Mouse (Mus musculus) limb, embryonic 14.5 days (tissue): ENCODE measurements at regions not wholly inside any gene's neighbourhood (a gene's known extent, or its start where the extent isn't known, plus 50 kb on each side); places are given as distances from the start of the nearest gene placed in this dataset.
A peak's percentile ranks its signal among the peaks of the same experiment; 100 is the strongest.

Experiments
- ATAC-seq: fragments of 200-750 bp; cut with Nextera tagmentation; 2 replicates; pipeline ENCODE4 v1.8.0; 2017; ENCODE audit warnings: low read depth, moderate number of reproducible peaks, moderate TSS enrichment; ENCODE audit not compliant: low FRiP score
- DNase-seq: peaks from one replicate; pipeline ENCODE4 v3.0.0-alpha.2; 2015; ENCODE audit warnings: low spot score
- H3K27ac ChIP-seq: fragments of 300-500 bp; sonication (generic); replicated peaks from 2 replicates; pipeline ENCODE4 v1.5.1; 2014; ENCODE audit warnings: low read depth, mild to moderate bottlenecking, low read length, moderate library complexity, mixed read lengths
- H3K27me3 ChIP-seq: fragments of 300-500 bp; sonication (generic); 2 replicates; pipeline ENCODE4 v1.6.1; 2014; ENCODE audit warnings: low read length, mixed read lengths; ENCODE audit not compliant: control insufficient read depth, insufficient read depth
- H3K36me3 ChIP-seq: fragments of 300-500 bp; sonication (generic); 2 replicates; pipeline ENCODE4 v1.6.1; 2014; ENCODE audit warnings: mild to moderate bottlenecking, low read length, moderate library complexity, mixed read lengths; ENCODE audit not compliant: control insufficient read depth, insufficient read depth
- H3K4me1 ChIP-seq: fragments of 300-500 bp; sonication (generic); 2 replicates; pipeline ENCODE4 v1.6.1; 2014; ENCODE audit warnings: antibody characterized with exemption, low read length, mixed read lengths; ENCODE audit not compliant: control insufficient read depth, insufficient read depth
- H3K4me2 ChIP-seq: fragments of 300-500 bp; sonication (generic); replicated peaks from 2 replicates; pipeline ENCODE4 v1.6.1; 2014; ENCODE audit warnings: low read depth, mild to moderate bottlenecking, low read length, moderate library complexity; ENCODE audit not compliant: severe bottlenecking
- H3K4me3 ChIP-seq: fragments of 300-500 bp; sonication (generic); replicated peaks from 2 replicates; pipeline ENCODE4 v1.5.1; 2014; ENCODE audit warnings: low read length
- H3K9ac ChIP-seq: fragments of 300-500 bp; sonication (generic); 2 replicates; pipeline ENCODE4 v1.6.1; 2014; ENCODE audit warnings: mild to moderate bottlenecking, low read depth, low read length, moderate library complexity; ENCODE audit not compliant: severe bottlenecking
- H3K9me3 ChIP-seq: fragments of 300-500 bp; sonication (generic); 2 replicates; pipeline ENCODE4 v1.6.1; 2016; ENCODE audit warnings: low read length; ENCODE audit not compliant: control insufficient read depth
- POLR2A ChIP-seq: fragments of 200-500 bp; IDR thresholded peaks from 2 replicates; pipeline ENCODE4 v1.8.0; 2012; ENCODE audit warnings: inconsistent platforms, mild to moderate bottlenecking, moderate library complexity, borderline replicate concordance; ENCODE audit not compliant: insufficient read depth, insufficient read length; ENCODE audit errors: extremely low read depth
- WGBS: fragments of 180-500 bp; shearing (Covaris S2); extraction: QIAGEN DNeasy Blood & Tissue Kit; methylation state at CpG from one replicate; pipeline ENCODE4 v1.1.7; 2014; 5-methylcytosine and 5-hydroxymethylcytosine counted together

GRCm38 (mm10) chr15:10814195-10814594 lies 99.8 kb upstream of the Rai14 start:
- no peak overlapping the region for H3K9ac ChIP-seq
- no peaks in the 10 kb centered on the region for H3K36me3 ChIP-seq
- DNase-seq (no peak), ATAC-seq (no peak)
- 85% methylated on average over 2 of the region's 2 CpGs for WGBS
- H3K4me3 ChIP-seq, result no peak overlapping the region
- H3K27ac ChIP-seq, result no peak overlapping the region
- H3K27me3 ChIP-seq, result no peaks in the 10 kb centered on the region
- no peak for TF ChIP-seq POLR2A
- H3K4me2 ChIP-seq, result no peak overlapping the region
- H3K4me1 ChIP-seq, result peaks cover 19% of the 10 kb centered on the region
- H3K9me3 ChIP-seq, result no peaks in the 10 kb centered on the region

GRCm38 (mm10) chr15:10814709-10815108 lies 100.3 kb upstream of the Rai14 start:
- ATAC-seq, result no peak
- Histone ChIP-seq H3K9me3 (no peaks in the 10 kb centered on the region), H3K4me1 (peaks cover 19% of the 10 kb centered on the region), H3K27me3 (no peaks in the 10 kb centered on the region), H3K4me3 (no peak overlapping the region), H3K9ac (no peak overlapping the region), H3K27ac (no peak overlapping the region), H3K36me3 (no peaks in the 10 kb centered on the region), H3K4me2 (no peak overlapping the region)
- no peak for TF ChIP-seq POLR2A
- no peak for DNase-seq
- WGBS, result 59% methylated on average over 7 of the region's 7 CpGs

- peaks cover 19% of the 10 kb centered on the region for H3K4me1 ChIP-seq
- no peak overlapping the region for H3K9ac ChIP-seq
- ATAC-seq (no peak), DNase-seq (no peak)
- WGBS, result 82% methylated on average over 3 of the region's 3 CpGs
- no peaks in the 10 kb centered on the region for H3K36me3 ChIP-seq
- H3K27me3 ChIP-seq, result no peaks in the 10 kb centered on the region
- no peak overlapping the region for H3K4me2 ChIP-seq
- no peak overlapping the region for H3K4me3 ChIP-seq
- no peak overlapping the region for H3K27ac ChIP-seq
- no peaks in the 10 kb centered on the region for H3K9me3 ChIP-seq
- TF ChIP-seq POLR2A, result no peak
These were observed 101.8 kb upstream of the Rai14 start for GRCm38 (mm10) chr15:10816213-10816621.

- peak; percentile 68 for ATAC-seq
These were observed 103.8 kb upstream of the Rai14 start for GRCm38 (mm10) chr15:10818216-10818615.

GRCm38 (mm10) chr15:10818706-10819105 lies 104.3 kb upstream of the Rai14 start:
- no peak for TF ChIP-seq POLR2A
- H3K4me3 ChIP-seq, result no peak overlapping the region
- peak overlapping the region; percentile 61 for H3K27ac ChIP-seq
- H3K9me3 ChIP-seq, result no peaks in the 10 kb centered on the region
- peaks cover 19% of the 10 kb centered on the region for H3K4me1 ChIP-seq
- no peaks in the 10 kb centered on the region for H3K27me3 ChIP-seq
- no peaks in the 10 kb centered on the region for H3K36me3 ChIP-seq
- H3K4me2 ChIP-seq, result no peak overlapping the region
- DNase-seq (no peak), ATAC-seq (no peak)
- WGBS, result 80% methylated on average over 1 of the region's 1 CpGs
- H3K9ac ChIP-seq, result no peak overlapping the region

More at GRCm38 (mm10) chr15:10818216-10818615, 103.8 kb upstream of the Rai14 start:
- Histone ChIP-seq H3K4me1 (peaks cover 19% of the 10 kb centered on the region), H3K36me3 (no peaks in the 10 kb centered on the region), H3K4me3 (no peak overlapping the region), H3K9me3 (no peaks in the 10 kb centered on the region), H3K4me2 (no peak overlapping the region), H3K27ac (peak overlapping the region; percentile 63), H3K9ac (no peak overlapping the region), H3K27me3 (no peaks in the 10 kb centered on the region)
- TF ChIP-seq POLR2A, result no peak
- DNase-seq, result peak; percentile 80
- WGBS, result 40% methylated on average over 6 of the region's 6 CpGs

GRCm38 (mm10) chr15:10823933-10824332 lies 109.5 kb upstream of the Rai14 start:
- no peak for DNase-seq
- WGBS, result 69% methylated on average over 5 of the region's 5 CpGs
- Histone ChIP-seq H3K9ac (no peak overlapping the region), H3K36me3 (no peaks in the 10 kb centered on the region), H3K4me2 (no peak overlapping the region), H3K9me3 (no peaks in the 10 kb centered on the region), H3K4me1 (peaks cover under 1% of the 10 kb centered on the region; the same call in 1 of the 2 replicates), H3K27me3 (no peaks in the 10 kb centered on the region), H3K27ac (no peak overlapping the region), H3K4me3 (no peak overlapping the region)
- ATAC-seq, result no peak
- TF ChIP-seq POLR2A, result no peak
